Mouse (Mus musculus) brain, embryonic 14.5 days (tissue): ENCODE results near the gene H2afy.

Source experiments
- CTCF ChIP-seq: fragments of 200-500 bp; IDR thresholded peaks from 2 replicates; pipeline ENCODE4 v1.5.1; 2012; ENCODE audit warnings: inconsistent platforms, mild to moderate bottlenecking, moderate library complexity, borderline replicate concordance; ENCODE audit not compliant: insufficient read depth, insufficient read length; ENCODE audit errors: extremely low read depth
- POLR2A ChIP-seq: fragments of 200-500 bp; IDR thresholded peaks from 2 replicates; pipeline ENCODE4 v1.6.1; 2012; ENCODE audit warnings: mild to moderate bottlenecking, inconsistent platforms, borderline replicate concordance; ENCODE audit not compliant: poor library complexity, insufficient read depth, insufficient read length, severe bottlenecking; ENCODE audit errors: extremely low read depth

GRCm38 (mm10) chr13:56024410-56025026, 111.6 kb downstream of the H2afy start:
- TF ChIP-seq CTCF (no peak), POLR2A (no peak)
